Mouse (Mus musculus): ENCODE measurements around the gene Mt4. TPM values are rescaled to one million over a fixed set of nuclear protein-coding genes. Genes with fewer than 3 reads are reported as not detected.
A peak's percentile ranks its signal among the peaks of the same experiment; 100 is the strongest.

Mt4 gene
- polyA plus RNA-seq, 1 experiment from 2014 or later = not detected

DNA sequence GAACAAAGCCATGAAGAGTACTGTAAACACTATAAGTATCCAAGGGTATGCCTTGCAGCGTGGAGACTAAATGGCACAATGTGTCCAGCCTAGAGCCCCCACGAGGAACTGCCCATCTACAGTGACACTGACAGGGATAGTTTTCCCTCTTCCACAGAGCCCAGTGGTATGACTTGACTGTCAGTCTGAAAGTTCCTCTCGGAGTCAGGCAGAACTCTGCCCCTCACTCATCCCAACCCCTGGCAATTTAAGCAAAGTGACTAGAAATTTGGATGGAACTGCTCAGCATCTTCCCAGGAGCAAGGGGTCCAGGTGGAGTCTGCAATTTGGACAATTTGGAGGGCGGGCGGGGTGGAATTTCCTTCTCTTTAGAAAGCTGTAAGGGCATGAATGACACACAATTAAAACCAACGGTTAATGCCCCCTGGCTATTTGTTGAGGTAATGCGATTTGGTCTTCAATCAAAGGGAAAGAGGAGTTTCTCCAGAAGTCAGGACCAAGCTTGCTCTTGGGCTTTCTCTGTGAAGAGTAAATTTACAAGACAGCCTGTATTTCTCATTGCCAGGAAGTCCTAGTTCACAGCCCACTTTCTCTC is 37.7 kb downstream of the Mt4 start:
- Histone ChIP-seq H3K4me3 (no peak overlapping the region), H3K36me3 (no peaks in the 10 kb centered on the region), H3K27me3 (ENCODE audit: insufficient read depth, poor library complexity, severe bottlenecking) (peaks cover 100% of the 10 kb centered on the region), H3K4me1 (replicated peaks) (peaks cover 36% of the 10 kb centered on the region), H3K9me3 (no peaks in the 10 kb centered on the region), H3K27ac (no peak overlapping the region)
- 30% methylated on average over 7 of the region's 7 CpGs for WGBS
- DNase-seq (ENCODE audit: low spot score) = no peak

DNA sequence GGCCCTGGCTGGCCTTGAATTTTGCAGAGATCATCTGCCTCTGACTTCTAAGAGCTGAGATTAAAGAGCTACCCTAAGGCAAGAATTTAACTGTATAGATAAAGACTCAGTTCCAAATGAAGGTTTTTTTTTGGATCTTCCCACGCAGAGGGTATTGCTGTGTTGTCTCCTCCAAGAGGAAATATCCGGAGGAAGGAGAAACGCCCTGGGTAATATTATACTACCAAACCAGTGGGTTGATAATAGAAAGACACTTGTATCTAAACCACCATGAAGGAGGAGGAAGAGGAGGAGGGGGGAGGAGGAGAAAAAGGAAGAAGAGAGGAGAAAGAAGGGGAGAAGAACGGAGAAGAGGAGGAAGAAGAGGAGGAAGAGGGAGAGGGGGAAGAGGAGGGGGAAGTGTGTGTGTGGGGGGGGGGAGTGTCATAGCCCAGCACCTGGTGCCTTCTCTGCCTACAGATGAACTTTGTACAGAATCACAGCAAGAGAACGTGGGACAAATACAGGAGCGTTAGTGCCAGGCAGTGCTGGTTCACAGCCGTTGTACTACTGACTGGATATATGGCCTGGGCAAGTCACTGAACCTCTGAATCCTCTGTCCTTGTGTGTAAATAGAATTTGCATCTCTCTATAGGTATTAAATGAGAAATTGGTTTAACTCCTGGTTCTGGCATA is 40.9 kb downstream of the Mt4 start:
- H3K9me3 ChIP-seq = no peaks in the 10 kb centered on the region
- no peaks in the 10 kb centered on the region for H3K36me3 ChIP-seq
- no peak overlapping the region for H3K27ac ChIP-seq
- WGBS = 61% methylated on average over 7 of the region's 7 CpGs
- no peak for DNase-seq (ENCODE audit: low spot score)
- peaks cover 100% of the 10 kb centered on the region for H3K27me3 ChIP-seq (ENCODE audit: insufficient read depth, poor library complexity, severe bottlenecking)
- H3K4me1 ChIP-seq (replicated peaks) = peaks cover 29% of the 10 kb centered on the region
- no peak overlapping the region for H3K4me3 ChIP-seq

DNA sequence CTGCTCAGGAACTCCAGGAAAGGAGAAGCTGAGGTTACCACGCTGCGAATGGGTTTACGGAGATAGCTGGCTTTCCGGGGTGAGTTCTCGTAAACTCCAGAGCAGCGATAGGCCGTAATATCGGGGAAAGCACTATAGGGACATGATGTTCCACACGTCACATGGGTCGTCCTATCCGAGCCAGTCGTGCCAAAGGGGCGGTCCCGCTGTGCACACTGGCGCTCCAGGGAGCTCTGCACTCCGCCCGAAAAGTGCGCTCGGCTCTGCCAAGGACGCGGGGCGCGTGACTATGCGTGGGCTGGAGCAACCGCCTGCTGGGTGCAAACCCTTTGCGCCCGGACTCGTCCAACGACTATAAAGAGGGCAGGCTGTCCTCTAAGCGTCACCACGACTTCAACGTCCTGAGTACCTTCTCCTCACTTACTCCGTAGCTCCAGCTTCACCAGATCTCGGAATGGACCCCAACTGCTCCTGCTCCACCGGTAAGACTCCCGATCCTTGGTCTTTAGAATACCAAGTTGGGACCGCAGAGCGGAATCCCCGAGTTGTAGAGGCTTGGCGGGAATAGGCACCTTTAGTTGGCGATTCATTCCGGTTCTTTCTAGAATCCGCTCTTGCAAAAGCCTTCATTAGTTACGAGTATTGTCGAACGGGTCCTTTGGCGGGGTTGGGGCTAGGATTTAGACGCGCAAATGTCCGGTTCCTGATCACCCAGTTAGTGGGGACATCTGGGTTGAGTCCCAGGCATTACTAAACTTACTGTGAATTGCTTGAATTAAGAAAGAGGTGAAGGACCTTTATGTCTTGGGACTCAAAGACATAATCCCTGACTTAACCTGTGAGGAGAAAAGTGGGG is 42.1 kb downstream of the Mt4 start, which contains the start of gene Mt1:
Mt1 (plus strand) TSS at position 226 of the 856 bp plus-strand sequence.
- peak within 1 kb of the TSS; percentile 69 for H3K27ac ChIP-seq
- H3K4me1 ChIP-seq (replicated peaks) = peaks cover 34% of the 10 kb centered on the region
- under 1% methylated on average over 50 of the region's 50 CpGs for WGBS
- H3K4me3 ChIP-seq = peak within 1 kb of the TSS; percentile 58
- peak; percentile 73 for DNase-seq (ENCODE audit: low spot score)
- H3K27me3 ChIP-seq (ENCODE audit: insufficient read depth, poor library complexity, severe bottlenecking) = peaks cover 100% of the 10 kb centered on the region
- H3K36me3 ChIP-seq = no peaks in the 10 kb centered on the region
- no peaks in the 10 kb centered on the region for H3K9me3 ChIP-seq

GRCm38 (mm10) chr8:94179713-94180560 is 42.9 kb downstream of the Mt4 start:
- Histone ChIP-seq H3K27ac (peak overlapping the region; percentile 69), H3K36me3 (no peaks in the 10 kb centered on the region), H3K4me1 (replicated peaks) (peaks cover 36% of the 10 kb centered on the region), H3K4me3 (peak overlapping the region; percentile 58), H3K27me3 (ENCODE audit: insufficient read depth, poor library complexity, severe bottlenecking) (peaks cover 100% of the 10 kb centered on the region), H3K9me3 (no peaks in the 10 kb centered on the region)
- 5% methylated on average over 25 of the region's 25 CpGs for WGBS
- peak; percentile 56 for DNase-seq (ENCODE audit: low spot score)

- peaks cover 100% of the 10 kb centered on the region for H3K27me3 ChIP-seq (ENCODE audit: insufficient read depth, poor library complexity, severe bottlenecking)
- DNase-seq (ENCODE audit: low spot score) = no peak
- H3K27ac ChIP-seq = no peak overlapping the region
- no peaks in the 10 kb centered on the region for H3K9me3 ChIP-seq
- WGBS = 73% methylated on average over 1 of the region's 1 CpGs
- H3K4me3 ChIP-seq = peak overlapping the region; percentile 58; the same call in 1 of the 2 replicates
- peaks cover 36% of the 10 kb centered on the region for H3K4me1 ChIP-seq (replicated peaks)
- H3K36me3 ChIP-seq = no peaks in the 10 kb centered on the region
These were observed 43.5 kb downstream of the Mt4 start for GRCm38 (mm10) chr8:94180561-94180908.

DNA sequence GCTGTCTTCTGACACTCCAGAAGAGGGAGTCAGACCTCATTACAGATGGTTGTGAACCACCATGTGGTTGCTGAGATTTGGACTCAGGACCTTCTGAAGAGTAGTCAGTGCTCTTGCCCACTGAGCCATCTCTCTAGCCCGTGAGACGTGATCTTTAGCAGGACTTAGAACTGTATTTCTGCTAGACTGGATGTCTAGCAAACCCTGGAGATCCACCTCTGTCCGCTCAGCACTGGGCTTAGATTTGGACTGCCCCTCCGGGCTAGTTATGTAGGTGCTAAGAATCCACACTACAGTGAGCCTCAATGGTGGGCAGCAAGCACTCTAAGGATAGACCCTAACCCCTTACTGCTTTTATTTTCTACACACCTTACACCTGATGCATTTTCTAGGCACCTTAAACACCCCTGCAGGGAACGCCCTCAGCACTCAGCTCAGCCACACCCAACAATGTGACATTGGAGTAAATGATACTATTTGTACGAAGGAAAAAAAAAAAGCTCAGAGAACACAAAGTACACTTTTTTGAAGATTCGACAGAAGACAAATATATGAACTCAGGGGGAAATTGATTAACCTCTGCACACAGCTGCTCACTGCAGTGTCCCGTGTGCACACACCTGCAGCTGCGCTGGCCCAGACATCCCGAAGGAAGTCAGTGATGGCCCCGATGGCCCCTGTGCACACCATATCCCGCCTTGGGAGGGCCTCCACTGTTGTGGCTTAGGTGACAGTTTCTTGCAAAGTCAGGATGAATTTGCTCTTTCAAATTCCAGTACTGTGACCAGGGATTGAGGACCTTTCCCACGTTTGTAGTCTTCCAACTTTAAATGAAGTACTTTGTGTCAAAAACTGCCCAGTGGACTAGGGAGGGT is 45.3 kb downstream of the Mt4 start:
- H3K9me3 ChIP-seq = no peaks in the 10 kb centered on the region
- peaks cover 100% of the 10 kb centered on the region for H3K27me3 ChIP-seq (ENCODE audit: insufficient read depth, poor library complexity, severe bottlenecking)
- peaks cover 49% of the 10 kb centered on the region for H3K4me1 ChIP-seq (replicated peaks)
- no peak overlapping the region for H3K27ac ChIP-seq
- DNase-seq (ENCODE audit: low spot score) = no peak
- peak overlapping the region; percentile 32 for H3K4me3 ChIP-seq
- WGBS = 67% methylated on average over 13 of the region's 13 CpGs
- no peaks in the 10 kb centered on the region for H3K36me3 ChIP-seq

GRCm38 (mm10) chr8:94183117-94183516 is 46.1 kb downstream of the Mt4 start:
- H3K9me3 ChIP-seq = no peaks in the 10 kb centered on the region
- DNase-seq (ENCODE audit: low spot score) = peak; percentile 68
- no peak overlapping the region for H3K27ac ChIP-seq
- WGBS = under 1% methylated on average over 16 of the region's 16 CpGs
- H3K36me3 ChIP-seq = no peaks in the 10 kb centered on the region
- H3K4me1 ChIP-seq (replicated peaks) = peaks cover 56% of the 10 kb centered on the region
- peaks cover 100% of the 10 kb centered on the region for H3K27me3 ChIP-seq (ENCODE audit: insufficient read depth, poor library complexity, severe bottlenecking)
- peak overlapping the region; percentile 32 for H3K4me3 ChIP-seq

GRCm38 (mm10) chr8:94184357-94184843 is 47.4 kb downstream of the Mt4 start:
- Histone ChIP-seq H3K36me3 (no peaks in the 10 kb centered on the region), H3K4me3 (no peak overlapping the region), H3K4me1 (replicated peaks) (peaks cover 50% of the 10 kb centered on the region), H3K27ac (peak overlapping the region; percentile 35; the same call in 1 of the 2 replicates), H3K27me3 (ENCODE audit: insufficient read depth, poor library complexity, severe bottlenecking) (peaks cover 91% of the 10 kb centered on the region), H3K9me3 (no peaks in the 10 kb centered on the region)
- WGBS = 19% methylated on average over 12 of the region's 12 CpGs
- DNase-seq (ENCODE audit: low spot score) = no peak

GRCm38 (mm10) chr8:94185791-94186190 is 48.8 kb downstream of the Mt4 start:
- 72% methylated on average over 6 of the region's 6 CpGs for WGBS
- Histone ChIP-seq H3K27ac (no peak overlapping the region), H3K4me1 (replicated peaks) (peaks cover 48% of the 10 kb centered on the region), H3K9me3 (no peaks in the 10 kb centered on the region), H3K27me3 (ENCODE audit: insufficient read depth, poor library complexity, severe bottlenecking) (peaks cover 85% of the 10 kb centered on the region), H3K36me3 (no peaks in the 10 kb centered on the region), H3K4me3 (no peak overlapping the region)
- DNase-seq (ENCODE audit: low spot score) = no peak

- H3K4me3 ChIP-seq = peak overlapping the region; percentile 26
- peak overlapping the region; percentile 59 for H3K27ac ChIP-seq
- peaks cover 78% of the 10 kb centered on the region for H3K27me3 ChIP-seq (ENCODE audit: insufficient read depth, poor library complexity, severe bottlenecking)
- no peaks in the 10 kb centered on the region for H3K36me3 ChIP-seq
- peak; percentile 69 for DNase-seq (ENCODE audit: low spot score)
- H3K9me3 ChIP-seq = no peaks in the 10 kb centered on the region
- H3K4me1 ChIP-seq (replicated peaks) = peaks cover 55% of the 10 kb centered on the region
- WGBS = 3% methylated on average over 17 of the region's 17 CpGs
These were observed 49.5 kb downstream of the Mt4 start for GRCm38 (mm10) chr8:94186542-94186941.

DNA sequence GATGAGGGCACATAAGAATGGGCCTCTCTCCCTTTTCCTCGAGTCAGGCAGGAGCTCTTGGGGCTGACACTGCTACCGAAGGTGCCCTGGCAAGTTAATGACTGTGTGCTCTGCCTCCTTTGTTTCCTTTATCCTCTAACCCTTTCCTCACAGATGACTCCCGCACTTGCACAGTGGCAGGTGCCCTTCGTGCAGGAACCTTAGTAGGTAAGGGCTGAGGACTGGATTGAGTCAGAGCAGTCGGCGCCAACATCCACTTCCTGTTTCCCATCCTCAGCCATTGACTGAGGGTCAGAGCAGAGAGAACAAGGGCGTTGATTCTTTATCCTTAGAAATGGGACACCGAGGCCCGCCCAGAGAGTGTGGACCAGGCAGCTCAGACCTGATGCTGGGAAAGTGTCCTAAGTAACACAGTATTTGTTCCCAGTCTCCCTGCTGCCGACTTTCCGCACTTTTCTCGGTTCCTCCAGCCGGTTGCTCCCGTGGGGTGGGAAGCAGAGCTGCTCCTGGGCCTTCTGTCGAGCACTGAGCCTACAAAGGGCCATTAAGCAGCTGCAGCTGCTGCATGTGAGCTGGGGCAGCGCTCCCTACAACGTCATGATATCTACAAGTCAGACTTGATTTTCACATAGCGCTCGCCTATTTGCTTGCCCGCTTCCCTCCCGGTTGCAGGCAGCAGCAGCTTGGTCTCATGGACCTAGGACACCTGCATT is 50.4 kb downstream of the Mt4 start:
- peak overlapping the region; percentile 59 for H3K27ac ChIP-seq
- H3K4me1 ChIP-seq (replicated peaks) = peaks cover 55% of the 10 kb centered on the region
- no peaks in the 10 kb centered on the region for H3K36me3 ChIP-seq
- H3K4me3 ChIP-seq = peak overlapping the region; percentile 22; the same call in 1 of the 2 replicates
- H3K9me3 ChIP-seq = no peaks in the 10 kb centered on the region
- peaks cover 69% of the 10 kb centered on the region for H3K27me3 ChIP-seq (ENCODE audit: insufficient read depth, poor library complexity, severe bottlenecking)
- 30% methylated on average over 21 of the region's 21 CpGs for WGBS
- DNase-seq (ENCODE audit: low spot score) = peak; percentile 37
